Mouse (Mus musculus) embryonic facial prominence, embryonic 12.5 days (tissue): ENCODE results near the gene Camta1. TPM values are rescaled to one million over a fixed set of nuclear protein-coding genes. Genes with fewer than 3 reads are reported as not detected.

Experiments used
- ATAC-seq: fragments of 200-750 bp; cut with Nextera tagmentation; 2 replicates; pipeline ENCODE4 v1.8.0; 2017; ENCODE audit not compliant: insufficient number of reproducible peaks, insufficient read depth, low FRiP score, low TSS enrichment
- H3K27ac ChIP-seq: fragments of 300-500 bp; sonication (generic); 2 replicates; pipeline ENCODE4 v1.5.1; 2016; ENCODE audit warnings: mild to moderate bottlenecking
- H3K27me3 ChIP-seq: fragments of 300-500 bp; sonication (generic); 2 replicates; pipeline ENCODE4 v1.6.1; 2016; ENCODE audit warnings: mild to moderate bottlenecking, moderate library complexity
- H3K36me3 ChIP-seq: fragments of 300-500 bp; sonication (generic); 2 replicates; pipeline ENCODE4 v1.6.1; 2016; ENCODE audit warnings: mild to moderate bottlenecking
- H3K4me1 ChIP-seq: fragments of 300-500 bp; sonication (generic); 2 replicates; pipeline ENCODE4 v1.6.1; 2016
- H3K4me2 ChIP-seq: fragments of 300-500 bp; sonication (generic); replicated peaks from 2 replicates; pipeline ENCODE4 v1.6.1; 2016; ENCODE audit warnings: mild to moderate bottlenecking, moderate library complexity
- H3K4me3 ChIP-seq: fragments of 300-500 bp; sonication (generic); 2 replicates; pipeline ENCODE4 v1.5.1; 2016; ENCODE audit warnings: mild to moderate bottlenecking
- H3K9ac ChIP-seq: fragments of 300-500 bp; sonication (generic); 2 replicates; pipeline ENCODE4 v1.6.1; 2016; ENCODE audit warnings: mild to moderate bottlenecking, moderate library complexity
- H3K9me3 ChIP-seq: fragments of 300-500 bp; sonication (generic); 2 replicates; pipeline ENCODE4 v1.6.1; 2016; ENCODE audit warnings: mild to moderate bottlenecking, moderate library complexity
- whole genome bisulfite sequencing: fragments of 180-500 bp; shearing (Covaris S2); methylation state at CpG from one replicate; pipeline ENCODE4 v1.1.7; 2016; 5-methylcytosine and 5-hydroxymethylcytosine counted together
- polyA plus RNA-seq: library from polyadenylated mRNA; unstranded; fragments of >200 nt; fragmentation: Nextera tagmentation; extraction: Ambion mirVana; gene quantifications from 2 replicates; pipeline ENCODE4 v1.2.1, GENCODE M21; 2016

Camta1 gene
- polyA plus RNA-seq, 1 experiment from 2014 or later, result 115 TPM

DNA sequence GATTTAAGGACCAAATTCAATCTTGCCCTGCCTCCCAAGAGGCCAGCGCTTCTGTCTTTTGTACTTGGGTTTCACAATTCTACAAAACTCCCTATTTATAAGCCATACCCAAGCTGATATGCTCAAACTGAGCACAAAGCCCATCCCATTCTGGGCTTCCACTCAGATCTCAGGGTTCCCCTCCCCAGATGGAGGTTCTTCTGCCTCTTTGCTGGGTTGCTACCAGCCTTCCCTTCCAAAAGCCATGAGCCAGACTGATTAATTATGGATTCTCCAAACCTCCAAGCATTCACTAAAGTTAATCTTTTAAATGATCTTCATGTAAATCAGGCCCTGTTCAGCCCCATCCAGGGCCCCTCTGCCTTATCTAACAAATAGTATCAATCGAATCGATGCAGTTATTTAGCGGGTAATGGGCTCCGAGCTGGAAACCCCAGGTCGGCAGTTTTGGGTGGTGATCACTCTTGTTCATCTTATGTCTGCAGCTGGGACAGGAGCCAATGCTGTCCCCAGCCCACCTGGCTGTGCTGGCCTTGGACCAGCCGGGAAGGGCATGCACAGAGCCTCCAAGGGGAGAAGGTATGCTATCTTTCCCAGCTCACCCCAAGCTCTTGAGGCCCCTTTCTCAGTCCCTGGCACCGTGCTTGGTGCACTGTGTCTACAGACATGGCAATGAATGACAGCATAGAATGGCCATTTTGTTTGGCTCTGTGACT, 534.5 kb downstream of the Camta1 start:
- Histone ChIP-seq H3K27me3 (no peaks in the 10 kb centered on the region), H3K27ac (no peak overlapping the region), H3K4me2 (no peak overlapping the region), H3K4me3 (no peak overlapping the region), H3K9me3 (no peaks in the 10 kb centered on the region), H3K36me3 (no peaks in the 10 kb centered on the region), H3K9ac (no peak overlapping the region), H3K4me1 (no peaks in the 10 kb centered on the region)
- ATAC-seq, result no peak
- 93% methylated on average over 8 of the region's 8 CpGs for WGBS

DNA sequence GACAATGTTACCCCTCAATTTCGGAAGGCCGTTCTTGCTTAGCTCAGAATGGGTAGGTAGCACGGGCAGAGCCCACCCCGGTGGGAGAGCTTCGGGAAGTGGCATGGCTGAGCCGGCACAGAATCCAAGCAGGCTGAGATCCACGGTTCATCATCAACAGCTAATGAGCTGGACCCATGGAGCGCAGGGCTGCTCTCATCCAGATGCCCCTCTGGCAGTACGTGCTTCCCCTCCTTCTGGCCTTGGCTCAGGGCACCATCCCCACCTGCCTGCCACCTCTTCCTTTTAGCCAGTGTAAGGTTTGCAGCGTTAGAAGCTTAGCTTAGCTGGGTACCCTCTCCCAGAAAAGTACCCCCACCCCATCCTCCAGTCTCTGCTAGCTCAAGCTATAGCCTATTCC, 545.2 kb downstream of the Camta1 start:
- Histone ChIP-seq H3K9me3 (no peaks in the 10 kb centered on the region), H3K27ac (no peak overlapping the region), H3K36me3 (no peaks in the 10 kb centered on the region), H3K4me2 (no peak overlapping the region), H3K9ac (no peak overlapping the region), H3K4me1 (no peaks in the 10 kb centered on the region), H3K4me3 (no peak overlapping the region), H3K27me3 (no peaks in the 10 kb centered on the region)
- no peak for ATAC-seq
- 85% methylated on average over 10 of the region's 10 CpGs for whole genome bisulfite sequencing

DNA sequence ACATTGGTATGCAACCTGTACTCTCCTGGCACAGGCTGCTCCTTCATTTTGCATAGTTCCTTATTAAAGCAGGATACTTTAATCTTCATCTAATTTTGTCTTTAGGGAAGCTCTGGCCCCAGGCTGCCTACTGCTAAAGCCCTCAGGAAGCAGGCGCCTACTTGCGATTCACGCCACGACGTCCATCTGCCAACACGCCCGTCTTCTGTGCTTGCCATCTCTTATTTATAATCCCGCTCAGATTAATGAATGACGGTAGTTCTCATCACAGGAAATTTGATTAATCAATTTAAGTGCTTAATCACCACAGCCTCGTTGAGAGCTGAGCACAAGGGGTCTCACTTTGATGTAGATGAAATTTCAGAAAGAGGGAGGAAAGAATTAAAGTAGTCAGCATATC, 546.0 kb downstream of the Camta1 start:
- ATAC-seq, result no peak
- Histone ChIP-seq H3K9me3 (no peaks in the 10 kb centered on the region), H3K4me2 (no peak overlapping the region), H3K4me1 (peaks cover 2% of the 10 kb centered on the region; the same call in 1 of the 2 replicates), H3K27ac (no peak overlapping the region), H3K36me3 (no peaks in the 10 kb centered on the region), H3K4me3 (no peak overlapping the region), H3K9ac (no peak overlapping the region), H3K27me3 (no peaks in the 10 kb centered on the region)
- 76% methylated on average over 10 of the region's 10 CpGs for WGBS

DNA sequence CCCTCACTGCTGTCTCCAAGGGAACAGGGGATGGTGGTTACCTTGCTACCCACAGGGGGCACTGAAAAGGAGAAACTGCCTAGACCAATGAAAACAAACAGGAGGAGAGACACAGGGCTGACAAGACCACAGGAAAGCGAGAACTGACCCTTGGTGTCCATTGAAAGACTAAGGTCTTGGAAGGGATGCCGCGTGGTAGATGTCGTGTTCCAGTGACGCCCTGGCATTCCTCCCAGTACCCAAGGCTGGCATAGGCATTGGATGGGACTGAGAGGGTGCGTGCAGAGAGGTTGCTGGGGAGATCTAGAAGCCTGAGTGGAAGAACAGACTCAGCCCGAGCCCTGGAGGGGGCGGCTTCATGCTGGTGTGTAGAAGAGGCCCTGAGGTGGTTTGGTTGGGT, 550.9 kb downstream of the Camta1 start:
- peak overlapping the region; percentile 9; the same call in 1 of the 2 replicates for H3K27ac ChIP-seq
- H3K4me2 ChIP-seq, result no peak overlapping the region
- H3K4me3 ChIP-seq, result no peak overlapping the region
- WGBS, result 84% methylated on average over 8 of the region's 8 CpGs
- no peaks in the 10 kb centered on the region for H3K9me3 ChIP-seq
- no peaks in the 10 kb centered on the region; the same call in 1 of the 2 replicates for H3K27me3 ChIP-seq
- no peak overlapping the region for H3K9ac ChIP-seq
- ATAC-seq, result no peak
- H3K36me3 ChIP-seq, result no peaks in the 10 kb centered on the region
- H3K4me1 ChIP-seq, result peaks cover 11% of the 10 kb centered on the region

DNA sequence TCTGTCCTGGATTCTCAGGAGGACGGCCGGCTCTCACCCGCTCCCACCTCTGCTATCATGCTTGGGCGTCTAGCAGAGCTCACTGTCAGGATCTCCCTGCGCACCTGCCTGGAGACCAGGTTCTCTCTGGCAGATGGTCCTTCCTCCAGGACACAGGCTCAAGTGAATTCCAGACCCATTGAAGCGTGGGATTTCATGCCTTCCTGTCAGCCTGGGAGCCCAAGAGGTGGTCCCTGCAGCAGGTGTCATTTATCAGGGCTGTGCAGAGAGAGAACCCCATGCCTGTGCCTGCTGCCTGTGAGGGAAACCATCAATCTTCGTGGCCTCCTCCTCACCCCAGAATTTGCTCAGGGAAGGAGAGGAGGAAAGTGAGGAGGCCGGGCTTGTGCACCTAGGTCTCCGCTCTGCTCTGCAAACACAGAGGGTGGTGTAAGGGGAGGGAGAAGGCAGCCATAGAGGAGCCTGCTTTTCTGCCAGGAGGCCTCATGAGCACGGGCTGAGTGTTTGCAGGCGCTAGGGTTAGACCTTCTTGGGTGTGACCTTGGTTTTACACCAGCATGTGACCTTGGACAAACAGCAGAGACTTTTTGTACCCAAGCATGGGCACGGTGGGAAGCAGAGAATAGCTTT, 551.5 kb downstream of the Camta1 start:
- Histone ChIP-seq H3K27me3 (no peaks in the 10 kb centered on the region; the same call in 1 of the 2 replicates), H3K9me3 (no peaks in the 10 kb centered on the region), H3K4me1 (peaks cover 11% of the 10 kb centered on the region), H3K9ac (no peak overlapping the region), H3K4me3 (no peak overlapping the region), H3K27ac (peak overlapping the region; percentile 9; the same call in 1 of the 2 replicates), H3K36me3 (no peaks in the 10 kb centered on the region), H3K4me2 (no peak overlapping the region)
- peak; percentile 55; the same call in 1 of the 2 replicates for ATAC-seq
- WGBS, result 55% methylated on average over 12 of the region's 12 CpGs

DNA sequence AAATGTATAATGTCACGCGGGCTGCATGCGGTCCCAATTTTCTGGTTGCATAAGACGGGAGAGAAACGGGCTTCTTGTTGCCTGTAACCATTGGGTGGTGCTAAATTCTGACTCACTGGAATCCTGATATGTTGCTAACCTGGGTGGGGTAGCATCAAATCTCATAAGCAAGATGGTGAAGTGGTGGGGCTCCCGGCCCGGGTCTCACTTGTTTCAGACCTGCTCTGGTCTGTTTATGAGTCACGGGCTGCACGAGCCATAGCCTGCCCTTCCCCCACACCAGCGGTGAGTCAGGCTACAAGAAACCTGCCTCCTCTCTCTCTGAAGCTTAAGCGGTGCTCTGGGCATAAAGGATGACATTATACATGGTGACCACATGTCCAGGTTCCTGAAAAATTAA, 554.8 kb downstream of the Camta1 start:
- peaks cover 25% of the 10 kb centered on the region for H3K4me1 ChIP-seq
- no peaks in the 10 kb centered on the region for H3K36me3 ChIP-seq
- no peak overlapping the region for H3K4me3 ChIP-seq
- H3K9me3 ChIP-seq, result no peaks in the 10 kb centered on the region
- H3K27ac ChIP-seq, result no peak overlapping the region
- ATAC-seq, result no peak
- no peak overlapping the region for H3K4me2 ChIP-seq
- no peak overlapping the region for H3K9ac ChIP-seq
- 88% methylated on average over 11 of the region's 11 CpGs for WGBS
- H3K27me3 ChIP-seq, result no peaks in the 10 kb centered on the region; the same call in 1 of the 2 replicates

DNA sequence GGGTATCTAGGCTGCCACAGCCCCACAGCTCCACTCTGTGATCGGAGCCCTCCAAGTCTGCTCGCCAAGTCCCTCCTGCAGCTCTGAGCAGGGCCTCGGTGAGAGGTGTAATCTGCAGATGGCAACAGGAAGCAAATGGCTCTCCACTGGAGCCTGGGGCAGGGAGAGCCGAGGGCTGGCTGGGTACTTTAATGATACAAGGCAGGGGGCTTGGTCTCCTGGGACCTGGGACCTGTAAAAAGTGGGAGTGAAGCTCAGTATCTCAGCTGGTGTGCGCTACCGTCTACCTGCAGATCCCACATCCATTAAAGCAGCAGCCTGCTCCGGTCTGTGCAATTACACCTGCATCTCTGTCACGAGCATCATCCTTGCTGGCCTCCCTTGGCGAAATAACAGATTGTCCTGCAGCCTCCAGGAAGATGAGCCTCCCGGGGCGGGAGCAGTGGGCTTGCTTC, 555.3 kb downstream of the Camta1 start:
- no peak for ATAC-seq
- Histone ChIP-seq H3K4me2 (no peak overlapping the region), H3K9me3 (no peaks in the 10 kb centered on the region), H3K4me3 (no peak overlapping the region), H3K9ac (no peak overlapping the region), H3K27ac (no peak overlapping the region), H3K36me3 (no peaks in the 10 kb centered on the region), H3K27me3 (no peaks in the 10 kb centered on the region; the same call in 1 of the 2 replicates), H3K4me1 (peaks cover 26% of the 10 kb centered on the region)
- 67% methylated on average over 11 of the region's 11 CpGs for WGBS

DNA sequence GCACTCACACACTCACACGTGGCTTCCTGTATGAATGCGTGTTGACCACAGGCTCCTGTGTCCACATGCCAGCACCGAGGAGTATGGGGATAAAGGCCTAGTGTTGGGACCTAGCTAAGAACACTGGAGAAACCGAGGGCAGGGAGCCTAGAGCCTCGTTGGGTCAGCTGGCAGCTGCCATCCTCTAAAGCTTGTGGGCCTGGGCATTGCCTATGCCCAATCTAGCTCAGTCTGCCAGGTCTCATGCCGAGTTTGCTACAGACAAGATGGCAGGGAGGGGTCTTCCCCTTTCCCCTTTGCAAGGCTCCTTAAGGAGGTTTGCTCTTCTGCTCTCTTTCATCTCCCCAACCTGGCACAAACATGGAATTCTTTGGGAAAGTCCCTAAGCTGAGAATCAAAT, 555.9 kb downstream of the Camta1 start:
- Histone ChIP-seq H3K27me3 (peaks cover under 1% of the 10 kb centered on the region; the same call in 1 of the 2 replicates), H3K9ac (no peak overlapping the region), H3K4me1 (peaks cover 26% of the 10 kb centered on the region), H3K4me3 (no peak overlapping the region), H3K9me3 (no peaks in the 10 kb centered on the region), H3K4me2 (no peak overlapping the region), H3K27ac (no peak overlapping the region), H3K36me3 (no peaks in the 10 kb centered on the region)
- ATAC-seq, result no peak
- 84% methylated on average over 6 of the region's 6 CpGs for WGBS

DNA sequence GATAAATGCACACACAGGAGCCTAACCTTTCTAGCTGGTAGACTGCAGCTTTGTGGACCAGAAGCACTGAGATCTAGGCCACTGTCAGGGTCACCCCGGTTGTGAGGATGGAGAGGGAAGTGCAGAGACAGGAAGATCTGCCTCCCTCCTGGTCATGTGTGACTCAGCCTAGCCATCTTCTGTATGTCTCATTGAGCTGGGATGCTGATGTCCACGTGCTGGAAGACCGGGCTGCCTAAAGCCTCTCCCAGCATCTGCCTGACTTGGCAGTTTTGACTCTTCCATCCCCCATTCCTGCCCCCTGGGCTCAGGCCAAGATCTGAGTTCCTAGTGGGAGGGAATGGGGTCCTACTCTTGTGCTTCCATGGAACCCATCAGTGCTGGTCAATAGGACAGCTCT, 557.7 kb downstream of the Camta1 start:
- Histone ChIP-seq H3K4me3 (no peak overlapping the region), H3K27me3 (peaks cover 6% of the 10 kb centered on the region; the same call in 1 of the 2 replicates), H3K27ac (no peak overlapping the region), H3K9ac (no peak overlapping the region), H3K4me2 (no peak overlapping the region), H3K9me3 (no peaks in the 10 kb centered on the region), H3K36me3 (no peaks in the 10 kb centered on the region), H3K4me1 (peaks cover 22% of the 10 kb centered on the region)
- 85% methylated on average over 3 of the region's 3 CpGs for WGBS
- ATAC-seq, result no peak

DNA sequence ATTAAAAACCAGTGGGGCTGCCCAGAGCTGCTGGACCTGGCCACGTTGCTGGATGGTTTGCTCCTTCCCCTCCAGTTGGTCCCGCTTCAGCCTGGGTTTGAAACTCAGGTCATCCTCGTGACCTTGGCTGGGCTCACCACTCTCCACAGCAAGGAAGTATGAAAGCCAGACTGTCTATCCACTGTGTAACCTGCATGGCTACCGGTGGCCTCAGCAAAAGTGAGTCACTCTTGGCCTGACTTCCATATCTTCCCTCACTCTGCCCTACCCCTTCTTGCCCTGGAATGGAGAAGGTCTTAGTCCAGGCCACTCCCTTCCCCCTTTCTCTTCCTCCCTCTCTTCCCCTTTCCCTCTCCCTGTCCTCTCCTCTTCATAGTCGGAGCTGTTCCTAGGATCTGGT, 558.2 kb downstream of the Camta1 start:
- H3K9me3 ChIP-seq, result no peaks in the 10 kb centered on the region
- no peak for ATAC-seq
- no peaks in the 10 kb centered on the region for H3K36me3 ChIP-seq
- WGBS, result 83% methylated on average over 5 of the region's 5 CpGs
- no peak overlapping the region for H3K4me3 ChIP-seq
- peaks cover 22% of the 10 kb centered on the region for H3K4me1 ChIP-seq
- peaks cover 6% of the 10 kb centered on the region; the same call in 1 of the 2 replicates for H3K27me3 ChIP-seq
- no peak overlapping the region for H3K9ac ChIP-seq
- no peak overlapping the region for H3K4me2 ChIP-seq
- H3K27ac ChIP-seq, result no peak overlapping the region

DNA sequence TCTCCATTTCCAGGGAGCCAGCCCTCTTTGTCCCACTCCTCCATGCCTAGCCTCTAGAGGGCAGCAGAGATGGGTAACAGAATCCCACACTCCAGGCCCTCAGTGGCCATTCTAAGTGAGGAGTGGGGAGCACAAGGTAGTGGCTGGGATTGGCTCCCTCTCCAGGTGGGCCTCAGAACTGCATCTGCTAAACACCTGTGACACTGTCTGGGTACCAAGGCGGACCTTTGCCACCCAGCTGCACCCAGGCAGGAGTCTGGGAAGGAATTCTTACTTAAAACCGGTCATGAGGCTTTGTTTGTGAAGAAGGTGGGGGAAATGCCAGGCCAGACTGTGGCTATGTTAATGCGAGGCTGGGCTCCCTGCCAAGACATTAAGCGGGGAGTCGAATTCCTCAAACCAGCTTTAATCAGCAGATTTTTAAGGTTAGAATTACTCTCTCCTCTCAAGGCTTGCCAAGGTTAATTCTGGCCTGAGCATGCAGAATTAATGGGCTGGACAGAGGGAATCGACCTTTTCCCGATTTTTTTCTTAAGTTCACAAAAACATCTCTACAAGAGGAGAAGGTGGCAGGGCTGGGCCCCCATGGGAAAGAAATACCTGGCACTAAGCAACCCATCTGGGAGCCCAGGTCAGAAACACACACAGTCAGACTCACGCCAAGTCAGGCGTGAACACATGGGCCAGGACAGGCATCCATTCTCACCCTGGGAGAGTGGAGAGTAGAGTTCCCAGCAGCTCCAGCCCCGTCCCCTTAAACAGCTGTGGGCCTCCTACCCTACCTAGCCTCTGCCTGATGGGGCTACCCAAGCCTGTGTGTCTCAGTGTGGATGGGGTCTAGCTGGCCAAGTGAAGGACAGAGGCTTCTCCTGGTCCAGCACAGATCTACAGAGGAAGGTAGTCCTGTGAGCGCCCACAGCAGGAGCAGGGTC, 559.2 kb downstream of the Camta1 start:
- Histone ChIP-seq H3K4me2 (no peak overlapping the region), H3K27ac (peak overlapping the region; percentile 75), H3K9me3 (no peaks in the 10 kb centered on the region), H3K4me1 (peaks cover 22% of the 10 kb centered on the region), H3K36me3 (no peaks in the 10 kb centered on the region), H3K27me3 (peaks cover 6% of the 10 kb centered on the region; the same call in 1 of the 2 replicates), H3K4me3 (no peak overlapping the region), H3K9ac (no peak overlapping the region)
- whole genome bisulfite sequencing, result 31% methylated on average over 11 of the region's 11 CpGs
- peak; percentile 67 for ATAC-seq
